Mouse (Mus musculus): ENCODE measurements at regions not wholly inside any gene's neighbourhood (a gene's known extent, or its start where the extent isn't known, plus 50 kb on each side); places are given as distances from the start of the nearest gene placed in this dataset.

DNA sequence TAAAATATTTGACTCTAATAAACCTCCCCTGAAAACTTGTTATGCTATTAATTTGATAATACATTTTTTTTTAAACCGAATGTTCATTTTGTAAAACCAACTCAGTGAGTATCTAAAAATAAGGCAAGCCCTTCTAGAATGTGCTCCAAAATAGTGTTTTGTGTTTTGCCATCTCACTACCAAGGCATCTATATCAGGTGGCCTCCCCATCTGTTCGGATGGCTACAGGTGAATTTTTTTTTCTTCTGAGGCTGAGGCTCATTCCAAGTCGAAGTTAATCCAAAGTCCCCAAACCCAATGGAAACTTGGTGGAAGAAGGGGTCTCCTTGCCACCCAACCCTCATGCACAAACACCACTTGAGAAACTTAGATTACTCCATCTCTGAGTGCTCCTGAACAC is 396.3 kb upstream of the 3110018I06Rik start:
- Histone ChIP-seq H3K4me1 (ENCODE audit: control insufficient read depth, insufficient read depth, low read length) (no peaks in the 10 kb centered on the region), H3K36me3 (ENCODE audit: control insufficient read depth, insufficient read depth, low read length) (no peaks in the 10 kb centered on the region), H3K4me2 (ENCODE audit: low read depth) (no peak overlapping the region), H3K9ac (ENCODE audit: low read length) (no peak overlapping the region), H3K27ac (ENCODE audit: low read depth, low read length) (no peak overlapping the region), H3K9me3 (ENCODE audit: control insufficient read depth, low read length) (no peaks in the 10 kb centered on the region), H3K27me3 (ENCODE audit: control insufficient read depth, insufficient read depth, low read length) (no peaks in the 10 kb centered on the region), H3K4me3 (ENCODE audit: low read depth, low read length) (no peak overlapping the region)
- ATAC-seq (ENCODE audit: insufficient read depth, low FRiP score, low TSS enrichment) (no peak), DNase-seq (ENCODE audit: low spot score) (no peak)
- 85% methylated on average over 3 of the region's 3 CpGs for WGBS

DNA sequence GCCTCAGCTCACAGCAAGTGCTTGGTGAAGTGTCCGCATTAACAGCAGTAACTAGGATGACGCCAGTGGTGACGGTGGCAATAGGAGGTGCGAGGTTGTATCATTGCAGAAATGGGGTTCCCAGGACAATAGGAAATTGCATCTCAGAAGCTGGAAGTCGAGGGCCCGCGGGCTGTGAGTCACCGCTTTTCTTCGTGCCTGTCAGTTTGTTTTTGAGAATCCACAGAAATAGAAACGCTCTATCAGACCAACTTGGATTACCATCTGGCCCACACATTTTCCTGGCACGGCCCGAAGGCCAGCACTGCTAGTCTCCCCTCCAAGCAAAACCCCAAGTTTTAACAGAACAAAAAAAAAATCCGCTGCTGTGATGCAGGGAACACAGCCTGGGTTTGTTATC is 395.1 kb upstream of the 3110018I06Rik start:
- Histone ChIP-seq H3K27me3 (ENCODE audit: control insufficient read depth, insufficient read depth, low read length) (no peaks in the 10 kb centered on the region), H3K9me3 (ENCODE audit: control insufficient read depth, low read length) (no peaks in the 10 kb centered on the region), H3K27ac (ENCODE audit: low read depth, low read length) (no peak overlapping the region), H3K9ac (ENCODE audit: low read length) (no peak overlapping the region), H3K4me3 (ENCODE audit: low read depth, low read length) (no peak overlapping the region), H3K4me1 (ENCODE audit: control insufficient read depth, insufficient read depth, low read length) (no peaks in the 10 kb centered on the region), H3K36me3 (ENCODE audit: control insufficient read depth, insufficient read depth, low read length) (no peaks in the 10 kb centered on the region), H3K4me2 (ENCODE audit: low read depth) (no peak overlapping the region)
- 90% methylated on average over 13 of the region's 13 CpGs for WGBS
- DNase-seq (ENCODE audit: low spot score) (no peak), ATAC-seq (ENCODE audit: insufficient read depth, low FRiP score, low TSS enrichment) (no peak)

DNA sequence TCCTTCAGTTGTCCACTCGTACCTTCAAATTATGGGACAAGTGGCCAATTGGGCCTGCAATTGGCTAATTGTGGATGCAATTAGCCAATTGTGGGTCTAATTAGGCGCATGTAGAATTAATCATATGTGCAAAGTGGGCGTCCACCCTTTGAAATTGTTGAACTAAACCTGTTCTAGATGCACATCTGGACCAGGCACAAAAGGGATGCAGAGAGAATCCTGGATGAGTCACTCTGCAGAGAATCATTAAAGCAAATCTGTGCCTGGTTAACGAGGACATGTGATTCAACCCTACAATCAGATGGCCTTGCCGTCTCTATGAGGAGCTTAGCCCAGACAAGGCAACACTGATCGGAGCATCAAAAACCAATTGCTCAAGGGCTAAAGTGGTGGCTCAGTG is 393.0 kb upstream of the 3110018I06Rik start:
- ATAC-seq (ENCODE audit: insufficient read depth, low FRiP score, low TSS enrichment) (no peak), DNase-seq (ENCODE audit: low spot score) (no peak)
- no peak overlapping the region for H3K27ac ChIP-seq (ENCODE audit: low read depth, low read length)
- no peaks in the 10 kb centered on the region for H3K9me3 ChIP-seq (ENCODE audit: control insufficient read depth, low read length)
- H3K9ac ChIP-seq (ENCODE audit: low read length) = no peak overlapping the region
- no peaks in the 10 kb centered on the region for H3K36me3 ChIP-seq (ENCODE audit: control insufficient read depth, insufficient read depth, low read length)
- WGBS = 80% methylated on average over 6 of the region's 6 CpGs
- H3K4me2 ChIP-seq (ENCODE audit: low read depth) = no peak overlapping the region
- H3K4me1 ChIP-seq (ENCODE audit: control insufficient read depth, insufficient read depth, low read length) = no peaks in the 10 kb centered on the region
- H3K27me3 ChIP-seq (ENCODE audit: control insufficient read depth, insufficient read depth, low read length) = no peaks in the 10 kb centered on the region
- no peak overlapping the region for H3K4me3 ChIP-seq (ENCODE audit: low read depth, low read length)

DNA sequence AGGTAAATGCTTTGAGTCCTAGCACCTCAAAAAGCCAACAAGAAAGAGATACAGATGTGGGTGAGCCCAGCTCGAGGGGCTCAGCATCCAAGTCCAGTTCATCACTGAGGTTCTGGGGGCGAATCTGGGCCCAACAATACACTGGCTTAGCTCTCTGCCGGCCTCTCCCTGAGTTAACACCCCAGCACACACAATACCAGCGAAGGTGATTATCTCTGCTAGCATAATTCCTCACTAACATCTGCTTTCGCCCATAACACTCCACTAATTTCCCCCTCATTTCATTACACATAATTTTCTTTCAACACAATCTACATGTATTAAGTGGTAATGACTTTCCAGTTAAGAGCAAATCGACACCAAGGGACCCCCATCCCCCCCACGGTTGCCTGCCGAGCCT is 383.9 kb upstream of the 3110018I06Rik start:
- Histone ChIP-seq H3K27me3 (ENCODE audit: control insufficient read depth, insufficient read depth, low read length) (no peaks in the 10 kb centered on the region), H3K4me3 (ENCODE audit: low read depth, low read length) (no peak overlapping the region), H3K27ac (ENCODE audit: low read depth, low read length) (no peak overlapping the region), H3K9ac (ENCODE audit: low read length) (no peak overlapping the region), H3K4me1 (ENCODE audit: control insufficient read depth, insufficient read depth, low read length) (no peaks in the 10 kb centered on the region), H3K36me3 (ENCODE audit: control insufficient read depth, insufficient read depth, low read length) (no peaks in the 10 kb centered on the region), H3K9me3 (ENCODE audit: control insufficient read depth, low read length) (no peaks in the 10 kb centered on the region), H3K4me2 (ENCODE audit: low read depth) (no peak overlapping the region)
- WGBS = 53% methylated on average over 8 of the region's 8 CpGs
- DNase-seq (ENCODE audit: low spot score) = no peak
- ATAC-seq (ENCODE audit: insufficient read depth, low FRiP score, low TSS enrichment) = no peak

DNA sequence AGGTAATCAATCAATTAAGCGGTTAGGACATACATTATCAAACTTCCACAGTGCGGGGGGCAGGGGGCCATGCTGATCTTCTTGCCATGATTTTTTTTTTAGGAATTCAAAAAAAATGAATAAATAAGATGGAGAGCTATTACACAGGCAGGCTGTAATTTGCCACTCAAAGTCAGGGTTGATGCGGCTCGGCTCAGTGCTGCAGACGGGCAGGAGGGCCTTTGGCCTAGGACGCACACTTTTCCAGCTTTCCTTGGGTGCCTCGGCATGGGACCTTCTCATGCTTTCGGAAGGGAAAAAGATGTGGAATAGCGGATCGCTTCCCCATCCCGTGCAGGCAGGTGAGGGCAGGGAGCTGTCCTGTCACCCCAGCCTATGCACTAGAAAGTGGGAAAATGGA is 383.4 kb upstream of the 3110018I06Rik start:
- no peaks in the 10 kb centered on the region for H3K9me3 ChIP-seq (ENCODE audit: control insufficient read depth, low read length)
- no peaks in the 10 kb centered on the region for H3K36me3 ChIP-seq (ENCODE audit: control insufficient read depth, insufficient read depth, low read length)
- no peak overlapping the region for H3K4me3 ChIP-seq (ENCODE audit: low read depth, low read length)
- no peak for ATAC-seq (ENCODE audit: insufficient read depth, low FRiP score, low TSS enrichment)
- H3K27me3 ChIP-seq (ENCODE audit: control insufficient read depth, insufficient read depth, low read length) = no peaks in the 10 kb centered on the region
- 71% methylated on average over 11 of the region's 11 CpGs for WGBS
- H3K4me2 ChIP-seq (ENCODE audit: low read depth) = no peak overlapping the region
- no peak for DNase-seq (ENCODE audit: low spot score)
- no peaks in the 10 kb centered on the region for H3K4me1 ChIP-seq (ENCODE audit: control insufficient read depth, insufficient read depth, low read length)
- no peak overlapping the region for H3K9ac ChIP-seq (ENCODE audit: low read length)
- no peak overlapping the region for H3K27ac ChIP-seq (ENCODE audit: low read depth, low read length)

DNA sequence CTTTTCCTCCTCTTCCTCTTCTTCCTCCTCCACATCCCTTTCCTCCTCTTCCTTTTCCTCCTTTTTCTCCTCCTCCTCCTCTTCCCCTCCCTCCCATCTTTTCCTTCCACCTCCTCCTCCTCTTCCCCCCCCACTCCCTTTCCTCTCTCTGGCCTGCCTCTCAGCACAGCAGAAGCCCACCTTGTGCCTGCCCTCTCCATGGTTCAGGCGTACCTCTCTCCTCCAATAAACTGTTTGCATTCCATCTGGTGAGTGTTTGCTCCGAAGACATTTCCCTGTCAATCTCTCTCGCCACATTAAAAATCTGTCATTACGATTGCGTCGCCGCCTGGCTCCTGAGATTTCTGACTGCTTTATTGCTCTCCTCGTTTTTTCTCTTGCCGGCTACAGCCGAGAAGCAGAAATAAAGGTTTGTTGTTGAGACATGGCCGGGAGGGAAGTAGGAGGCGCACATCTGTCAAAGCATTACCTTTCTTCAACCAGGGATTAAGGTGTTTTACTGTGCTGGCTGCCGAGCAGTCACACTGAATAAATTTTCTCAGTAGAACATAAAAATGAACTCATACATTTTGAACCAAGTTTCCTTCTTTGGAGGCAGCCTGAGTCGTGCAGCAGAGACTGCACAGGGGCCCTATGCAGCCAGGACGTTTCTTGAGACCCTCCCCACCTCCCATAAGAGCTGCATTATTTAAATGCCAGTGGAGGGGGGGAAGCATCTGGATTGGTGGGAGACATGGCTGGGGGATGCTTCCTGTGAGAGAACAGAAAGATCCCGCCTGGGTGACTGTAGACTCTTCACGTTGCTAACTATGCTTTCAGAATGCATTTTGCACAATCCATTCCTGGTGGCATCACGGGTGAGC is 376.3 kb upstream of the 3110018I06Rik start:
- no peak overlapping the region for H3K4me2 ChIP-seq (ENCODE audit: low read depth)
- H3K27ac ChIP-seq (ENCODE audit: low read depth, low read length) = no peak overlapping the region
- no peak for DNase-seq (ENCODE audit: low spot score)

DNA sequence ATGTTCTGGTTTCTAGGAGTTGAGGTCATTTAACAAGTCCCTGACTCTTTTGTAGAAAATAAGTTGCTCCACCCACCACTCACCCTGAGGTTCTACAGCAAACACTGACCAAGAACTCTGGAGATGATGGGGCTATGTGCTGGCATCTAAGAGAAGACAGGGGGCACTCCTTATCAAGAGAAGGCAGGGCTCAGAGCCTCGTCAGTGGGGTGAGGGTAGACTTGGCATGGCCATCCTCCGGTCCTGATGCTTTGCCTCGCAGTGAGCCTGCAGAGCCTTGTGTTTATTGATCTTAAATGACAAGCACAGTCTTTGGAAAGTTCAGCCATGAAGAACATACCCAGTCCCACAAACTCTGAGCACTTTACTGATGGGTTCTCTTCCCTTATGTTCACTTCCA is 370.1 kb upstream of the 3110018I06Rik start:
- H3K36me3 ChIP-seq (ENCODE audit: control insufficient read depth, insufficient read depth, low read length) = no peaks in the 10 kb centered on the region
- no peak overlapping the region for H3K4me3 ChIP-seq (ENCODE audit: low read depth, low read length)
- H3K9ac ChIP-seq (ENCODE audit: low read length) = no peak overlapping the region
- H3K4me1 ChIP-seq (ENCODE audit: control insufficient read depth, insufficient read depth, low read length) = no peaks in the 10 kb centered on the region
- H3K27me3 ChIP-seq (ENCODE audit: control insufficient read depth, insufficient read depth, low read length) = no peaks in the 10 kb centered on the region
- H3K27ac ChIP-seq (ENCODE audit: low read depth, low read length) = no peak overlapping the region
- ATAC-seq (ENCODE audit: insufficient read depth, low FRiP score, low TSS enrichment) (no peak), DNase-seq (ENCODE audit: low spot score) (no peak)
- H3K9me3 ChIP-seq (ENCODE audit: control insufficient read depth, low read length) = no peaks in the 10 kb centered on the region
- 87% methylated on average over 3 of the region's 3 CpGs for WGBS
- H3K4me2 ChIP-seq (ENCODE audit: low read depth) = no peak overlapping the region

More for the DNA sequence above, 376.3 kb upstream of the 3110018I06Rik start:
- 55% methylated on average over 18 of the region's 18 CpGs for WGBS
- H3K36me3 ChIP-seq (ENCODE audit: control insufficient read depth, insufficient read depth, low read length) = no peaks in the 10 kb centered on the region
- ATAC-seq (ENCODE audit: insufficient read depth, low FRiP score, low TSS enrichment) = no peak
- no peaks in the 10 kb centered on the region for H3K4me1 ChIP-seq (ENCODE audit: control insufficient read depth, insufficient read depth, low read length)
- H3K9me3 ChIP-seq (ENCODE audit: control insufficient read depth, low read length) = no peaks in the 10 kb centered on the region
- H3K27me3 ChIP-seq (ENCODE audit: control insufficient read depth, insufficient read depth, low read length) = no peaks in the 10 kb centered on the region
- no peak overlapping the region for H3K9ac ChIP-seq (ENCODE audit: low read length)
- no peak overlapping the region for H3K4me3 ChIP-seq (ENCODE audit: low read depth, low read length)

DNA sequence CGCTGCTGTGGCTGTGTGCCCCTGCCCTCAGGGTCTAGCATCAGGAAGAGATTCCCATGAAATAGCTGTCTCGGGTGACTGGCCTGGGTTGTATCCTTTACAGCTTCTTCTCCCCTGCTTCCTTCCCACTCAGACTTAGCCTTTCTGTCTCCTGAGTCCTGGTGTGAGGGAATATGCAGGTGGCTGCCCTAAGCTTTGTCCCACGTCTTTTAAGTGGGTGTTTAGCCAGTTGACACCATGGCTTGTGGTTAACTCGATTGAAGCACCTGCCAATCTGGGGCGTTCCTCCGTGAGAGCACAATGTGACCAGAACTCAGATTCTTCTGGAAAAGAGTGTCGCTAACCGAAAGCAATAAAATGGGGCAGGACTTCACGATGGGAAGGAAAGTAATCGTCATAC is 369.4 kb upstream of the 3110018I06Rik start:
- H3K36me3 ChIP-seq (ENCODE audit: control insufficient read depth, insufficient read depth, low read length) = no peaks in the 10 kb centered on the region
- H3K4me3 ChIP-seq (ENCODE audit: low read depth, low read length) = no peak overlapping the region
- 70% methylated on average over 10 of the region's 10 CpGs for WGBS
- H3K4me2 ChIP-seq (ENCODE audit: low read depth) = no peak overlapping the region
- no peak overlapping the region for H3K27ac ChIP-seq (ENCODE audit: low read depth, low read length)
- no peaks in the 10 kb centered on the region for H3K27me3 ChIP-seq (ENCODE audit: control insufficient read depth, insufficient read depth, low read length)
- DNase-seq (ENCODE audit: low spot score) (no peak), ATAC-seq (ENCODE audit: insufficient read depth, low FRiP score, low TSS enrichment) (no peak)
- H3K9me3 ChIP-seq (ENCODE audit: control insufficient read depth, low read length) = no peaks in the 10 kb centered on the region
- no peaks in the 10 kb centered on the region for H3K4me1 ChIP-seq (ENCODE audit: control insufficient read depth, insufficient read depth, low read length)
- H3K9ac ChIP-seq (ENCODE audit: low read length) = no peak overlapping the region

DNA sequence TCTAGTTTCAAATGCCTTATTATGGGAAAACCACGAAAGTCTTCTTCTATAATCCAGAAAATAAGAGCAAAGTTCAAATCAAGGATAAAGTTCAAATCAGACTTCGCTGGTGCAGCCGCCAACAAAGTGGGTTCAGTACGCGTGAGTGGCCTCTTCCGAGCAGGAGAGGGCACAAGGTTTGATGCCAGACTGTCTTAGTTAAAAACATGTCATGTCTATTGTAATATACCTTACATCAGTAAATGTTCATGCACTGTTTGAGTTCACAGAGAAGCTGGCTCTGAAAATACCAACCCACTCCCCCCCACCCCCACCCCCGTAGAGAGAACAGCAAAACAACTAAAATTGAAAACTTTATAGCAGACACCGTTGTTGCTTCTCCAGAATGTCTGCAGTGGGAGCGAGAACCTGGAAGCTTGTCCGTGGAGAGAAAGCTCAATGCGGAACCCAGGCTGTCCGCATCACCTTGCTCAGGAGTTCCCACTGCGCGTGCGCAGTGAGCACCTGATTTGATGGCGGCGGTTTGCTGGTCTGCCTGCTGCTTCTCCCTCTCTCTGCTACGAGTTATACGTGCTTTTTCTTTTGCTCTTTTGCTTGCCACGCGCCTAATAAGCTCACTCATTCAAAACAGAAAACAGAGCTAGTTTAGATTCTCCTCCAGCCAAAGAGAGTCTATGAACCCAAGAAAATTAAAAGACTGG is 367.8 kb upstream of the 3110018I06Rik start:
- no peak overlapping the region for H3K9ac ChIP-seq (ENCODE audit: low read length)
- no peak overlapping the region for H3K4me2 ChIP-seq (ENCODE audit: low read depth)
- H3K4me1 ChIP-seq (ENCODE audit: control insufficient read depth, insufficient read depth, low read length) = no peaks in the 10 kb centered on the region
- H3K9me3 ChIP-seq (ENCODE audit: control insufficient read depth, low read length) = no peaks in the 10 kb centered on the region
- 93% methylated on average over 21 of the region's 21 CpGs for WGBS
- no peaks in the 10 kb centered on the region for H3K27me3 ChIP-seq (ENCODE audit: control insufficient read depth, insufficient read depth, low read length)
- ATAC-seq (ENCODE audit: insufficient read depth, low FRiP score, low TSS enrichment) = no peak
- no peak overlapping the region for H3K27ac ChIP-seq (ENCODE audit: low read depth, low read length)
- no peak for DNase-seq (ENCODE audit: low spot score)
- no peak overlapping the region for H3K4me3 ChIP-seq (ENCODE audit: low read depth, low read length)
- no peaks in the 10 kb centered on the region for H3K36me3 ChIP-seq (ENCODE audit: control insufficient read depth, insufficient read depth, low read length)
